Mouse (Mus musculus) adrenal gland, postnatal 0 days (tissue): Measurements from ENCODE around the gene Ttll2. TPM values are rescaled to one million over a fixed set of nuclear protein-coding genes. Genes with fewer than 3 reads are reported as not detected.

Experiments
- polyA plus RNA-seq: library from polyadenylated mRNA; unstranded; fragments of >200 nt; fragmentation: Nextera tagmentation; extraction: Ambion mirVana; gene quantifications from 2 replicates; pipeline ENCODE4 v1.2.1, GENCODE M21; 2015

The Ttll2 gene
- 0.30 TPM in 1 of 2 replicates, not detected in the other for polyA plus RNA-seq

GRCm38 (mm10) chr17:7352596-7352995 lies at the start of gene Ttll2:
Ttll2 (minus strand) TSS chr17:7352696.

DNA sequence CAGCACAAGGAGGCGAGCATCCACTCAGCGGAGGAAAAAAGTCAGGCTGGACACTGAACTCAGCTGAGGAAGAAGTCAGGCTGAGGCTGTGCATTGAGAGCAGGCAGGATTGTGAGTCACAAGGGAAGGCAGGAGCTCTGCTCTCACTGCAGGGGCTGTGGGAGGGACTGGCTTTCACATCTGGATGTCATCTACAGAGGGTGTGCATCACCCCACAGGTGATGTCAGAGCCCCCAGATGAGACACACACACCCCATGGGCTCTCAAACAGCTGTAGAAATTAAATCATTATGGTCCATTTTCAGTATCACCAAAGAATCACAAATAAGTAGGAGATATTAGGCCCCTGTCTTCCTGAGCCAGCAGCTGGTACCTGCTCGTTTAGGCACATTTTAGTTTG lies 32.9 kb upstream of the Ttll2 start, which contains the start of gene Unc93a2:
Gene Unc93a2 (minus strand): TSS at position 101 of the 400 bp plus-strand sequence.

GRCm38 (mm10) chr17:7371879-7372278 lies 19.4 kb upstream of the Ttll2 start, which contains the start of gene Gm49630:
Gm49630 (minus strand) TSS chr17:7371979.

DNA sequence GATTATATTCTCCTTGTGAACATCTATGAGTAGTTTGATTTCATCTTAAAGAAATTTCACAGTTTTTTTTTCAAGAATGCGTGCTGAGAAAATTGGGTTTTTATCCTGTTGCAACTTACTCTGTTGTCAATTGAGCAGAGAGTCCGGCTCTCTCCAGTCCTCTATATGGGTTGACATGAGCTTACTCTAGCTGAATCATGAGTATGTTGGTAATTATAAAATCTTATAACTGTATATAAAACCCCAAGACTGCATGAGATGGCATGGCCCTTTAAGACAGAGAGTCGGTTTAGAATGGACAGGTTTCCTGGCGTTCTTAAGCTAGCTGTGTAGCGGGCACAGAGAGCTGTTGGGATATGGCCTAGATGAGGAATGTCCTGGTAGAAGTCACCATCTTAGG lies 28.1 kb downstream of the Ttll2 start, which contains the start of gene Tcp10a:
Gene Tcp10a (plus strand): TSS at position 301 of the 400 bp plus-strand sequence.

Other genes with a start within 250 kb of the Ttll2 start
- 7.5 and 7.9 TPM in 2 replicates for gene Rps6ka2, start 182.6 kb downstream of the Ttll2 start, polyA plus RNA-seq
- gene Tcp10a, start 28.1 kb downstream of the Ttll2 start, polyA plus RNA-seq, result not detected in 2 replicates
- not detected in 2 replicates for gene Gm49630, start 19.3 kb upstream of the Ttll2 start, polyA plus RNA-seq
- gene Unc93a2, start 32.8 kb upstream of the Ttll2 start, polyA plus RNA-seq, result 0.26 and 0.55 TPM in 2 replicates